Mouse (Mus musculus) embryonic fibroblast, embryonic 13.5 days (primary cell): ENCODE results near the gene Ccdc148. TPM values are rescaled to one million over a fixed set of nuclear protein-coding genes. Genes with fewer than 3 reads are reported as not detected.
A peak's percentile ranks its signal among the peaks of the same experiment; 100 is the strongest.

Experiments used
- H3K27ac ChIP-seq: 2 replicates; pipeline ENCODE4 v1.5.1; 2012; ENCODE audit warnings: low read length, control low read depth, inconsistent platforms; ENCODE audit not compliant: insufficient read depth
- H3K4me1 ChIP-seq: 2 replicates; pipeline ENCODE4 v1.6.1; 2011; ENCODE audit warnings: low read length; ENCODE audit not compliant: control insufficient read depth, insufficient read depth
- H3K4me3 ChIP-seq: 2 replicates; pipeline ENCODE4 v1.5.1; 2011; ENCODE audit warnings: mild to moderate bottlenecking, control low read depth, low read length; ENCODE audit not compliant: insufficient read depth
- CTCF ChIP-seq: IDR thresholded peaks from 2 replicates; pipeline ENCODE4 v1.5.1; 2011; ENCODE audit warnings: mild to moderate bottlenecking, control low read depth, low read length, moderate library complexity, borderline replicate concordance; ENCODE audit not compliant: insufficient read depth
- POLR2A ChIP-seq: IDR thresholded peaks from 2 replicates; pipeline ENCODE4 v1.6.1; 2011; ENCODE audit warnings: low read depth, mild to moderate bottlenecking, control low read depth, low read length, moderate library complexity
- polyA plus RNA-seq: library from polyadenylated mRNA; stranded (reverse); fragments of >200 nt; gene quantifications from 2 replicates; pipeline ENCODE4 v1.2.4, GENCODE M21; 2011; ENCODE audit warnings: low read depth; ENCODE audit not compliant: missing spikeins, insufficient read length

The Ccdc148 gene
- polyA plus RNA-seq, 1 experiment, result 0.12 TPM

DNA sequence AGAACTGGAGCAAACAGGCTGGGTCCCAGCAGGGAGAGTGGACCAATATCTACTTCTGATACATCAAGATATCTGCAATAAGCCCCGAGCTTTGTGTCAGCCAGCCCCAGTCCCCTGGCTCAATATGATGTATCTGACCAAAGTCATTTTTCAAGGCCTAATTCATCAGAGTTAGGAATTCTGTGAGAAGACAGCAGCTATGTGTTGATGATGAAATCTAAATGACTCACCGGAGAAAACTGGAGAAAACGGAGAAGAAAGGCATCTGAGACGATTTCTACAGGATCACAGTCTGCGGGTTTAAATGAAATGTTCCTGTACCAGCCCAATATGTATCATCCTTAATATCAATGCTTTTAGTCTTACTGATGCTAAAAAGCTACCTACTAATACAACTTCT is 365.1 kb downstream of the Ccdc148 start:
- Histone ChIP-seq H3K27ac (peak overlapping the region; percentile 89), H3K4me3 (no peak overlapping the region), H3K4me1 (peaks cover 2% of the 10 kb centered on the region; the same call in 1 of the 2 replicates)
- no peak for TF ChIP-seq POLR2A
- no peak for TF ChIP-seq CTCF

- TF ChIP-seq POLR2A (no peak), CTCF (no peak)
- Histone ChIP-seq H3K4me3 (no peak overlapping the region), H3K27ac (no peak overlapping the region), H3K4me1 (peaks cover 2% of the 10 kb centered on the region; the same call in 1 of the 2 replicates)
Measured at GRCm38 (mm10) chr2:58794489-58794888, 366.0 kb downstream of the Ccdc148 start.

GRCm38 (mm10) chr2:58790361-58790760 is 370.1 kb downstream of the Ccdc148 start:
- Histone ChIP-seq H3K27ac (no peak overlapping the region), H3K4me1 (no peaks in the 10 kb centered on the region), H3K4me3 (no peak overlapping the region)
- TF ChIP-seq CTCF (no peak), POLR2A (no peak)

- Histone ChIP-seq H3K4me3 (no peak overlapping the region), H3K4me1 (no peaks in the 10 kb centered on the region), H3K27ac (no peak overlapping the region)
- TF ChIP-seq CTCF, result no peak
- no peak for TF ChIP-seq POLR2A
Measured at GRCm38 (mm10) chr2:58789934-58790333, 370.5 kb downstream of the Ccdc148 start.

DNA sequence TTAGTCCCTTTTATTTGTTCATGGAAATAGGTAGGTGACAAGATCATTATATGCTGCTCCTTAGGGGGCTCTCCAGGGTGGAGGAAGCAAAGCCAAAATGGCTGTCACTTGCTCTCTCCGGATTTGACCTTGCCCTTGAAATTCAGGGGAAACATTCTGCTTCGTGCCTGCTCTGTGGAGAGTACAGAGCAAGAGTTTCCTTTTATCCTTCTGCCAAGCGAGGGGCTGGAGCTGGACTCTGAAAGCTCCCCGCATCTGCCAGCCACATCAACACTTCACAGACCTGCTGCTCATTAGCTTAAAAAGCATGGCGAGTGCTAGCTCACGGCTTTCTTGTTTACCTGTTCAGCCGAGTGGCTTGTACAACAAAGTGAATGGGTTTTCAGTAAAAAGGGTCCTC is 373.1 kb downstream of the Ccdc148 start:
- no peak overlapping the region for H3K4me3 ChIP-seq

DNA sequence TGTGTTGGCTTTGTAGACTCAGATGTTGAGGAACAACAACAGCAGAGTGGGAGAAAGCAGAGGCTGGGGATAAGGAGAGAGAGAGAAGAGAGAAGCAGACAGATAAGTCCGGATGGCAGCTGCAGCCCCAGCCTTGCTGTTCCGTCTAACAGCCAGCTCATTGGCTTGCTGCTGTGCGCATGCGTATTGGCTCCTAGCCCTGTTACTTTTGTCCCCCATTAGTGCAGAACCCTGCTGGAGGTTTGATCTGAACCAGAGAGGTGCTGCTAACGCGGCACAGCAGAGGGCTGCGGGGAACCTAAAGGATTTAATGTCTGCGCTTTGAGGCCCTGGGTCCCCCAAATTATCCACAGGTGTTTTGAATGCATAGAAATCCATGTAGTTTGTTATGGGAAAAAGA is 373.8 kb downstream of the Ccdc148 start:
- H3K4me1 ChIP-seq, result no peaks in the 10 kb centered on the region
- TF ChIP-seq CTCF, result no peak
- no peak for TF ChIP-seq POLR2A
- H3K27ac ChIP-seq, result no peak overlapping the region
- no peak overlapping the region for H3K4me3 ChIP-seq

More for the DNA sequence above, 373.1 kb downstream of the Ccdc148 start:
- H3K27ac ChIP-seq, result no peak overlapping the region
- TF ChIP-seq POLR2A (no peak), CTCF (no peak)
- H3K4me1 ChIP-seq, result no peaks in the 10 kb centered on the region

- H3K4me1 ChIP-seq, result no peaks in the 10 kb centered on the region
- H3K4me3 ChIP-seq, result no peak overlapping the region
- TF ChIP-seq POLR2A, result no peak
- no peak for TF ChIP-seq CTCF
- H3K27ac ChIP-seq, result no peak overlapping the region
Measured at GRCm38 (mm10) chr2:58786177-58786576, 374.3 kb downstream of the Ccdc148 start.

DNA sequence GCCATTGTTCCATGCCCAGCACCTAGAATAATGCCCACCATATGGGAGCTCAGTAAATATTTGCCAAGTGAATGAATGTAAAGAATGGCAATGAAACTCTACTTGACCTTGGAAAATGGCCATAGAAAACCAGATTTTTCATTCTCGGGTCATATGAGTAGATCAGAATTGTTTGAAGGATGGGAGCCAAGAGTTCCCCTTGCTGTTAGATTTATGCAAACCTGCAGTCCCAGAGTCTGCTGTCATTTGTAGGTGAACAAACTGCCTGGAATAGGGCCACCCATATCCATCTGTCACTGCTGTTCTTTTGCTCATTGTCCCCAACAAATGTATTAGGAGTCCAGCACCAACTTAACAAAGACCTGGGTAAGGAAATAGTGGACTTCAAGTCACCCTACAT is 377.0 kb downstream of the Ccdc148 start:
- H3K27ac ChIP-seq, result no peak overlapping the region
- no peaks in the 10 kb centered on the region for H3K4me1 ChIP-seq
- H3K4me3 ChIP-seq, result no peak overlapping the region
- no peak for TF ChIP-seq POLR2A
- no peak for TF ChIP-seq CTCF

DNA sequence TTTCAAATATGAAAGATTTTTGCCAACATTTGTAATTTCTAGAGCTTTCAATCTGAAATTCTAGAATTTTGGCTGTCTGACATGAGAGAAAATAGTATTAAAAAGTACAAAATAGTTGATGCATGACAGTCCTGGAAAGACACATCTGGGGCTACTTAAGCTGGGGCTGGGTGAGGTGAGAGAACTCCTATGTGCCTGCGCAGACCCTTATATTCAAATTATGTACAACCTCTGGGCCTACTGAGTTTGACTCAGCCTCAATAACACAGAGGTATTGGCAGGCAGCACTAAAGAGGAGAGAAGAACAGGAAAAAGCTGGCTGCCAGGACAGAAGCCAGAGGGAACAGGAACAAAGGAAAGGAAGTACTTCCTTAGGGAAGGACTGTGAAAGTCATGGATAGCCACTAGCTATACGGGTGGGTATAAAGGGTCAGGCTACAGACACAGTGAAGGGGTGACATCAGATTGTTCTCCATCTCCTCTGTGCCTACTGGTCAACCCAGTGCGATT is 381.4 kb downstream of the Ccdc148 start:
- H3K27ac ChIP-seq, result no peak overlapping the region
- TF ChIP-seq CTCF (no peak), POLR2A (no peak)
- no peaks in the 10 kb centered on the region for H3K4me1 ChIP-seq
- H3K4me3 ChIP-seq, result no peak overlapping the region

- no peak for TF ChIP-seq CTCF
- no peak for TF ChIP-seq POLR2A
- no peak overlapping the region for H3K27ac ChIP-seq
- H3K4me1 ChIP-seq, result no peaks in the 10 kb centered on the region
- H3K4me3 ChIP-seq, result no peak overlapping the region
Measured at GRCm38 (mm10) chr2:58773833-58774232, 386.6 kb downstream of the Ccdc148 start.

Other genes with a start within 250 kb of the Ccdc148 start
- 27.8 and 36.7 TPM in 2 replicates for gene Pkp4, start 167 bp upstream of the Ccdc148 start, polyA plus RNA-seq